Mouse (Mus musculus): ENCODE measurements around the gene Prodh2.

Prodh2 gene

GRCm38 (mm10) chr7:30549880-30550279 lies 56.5 kb downstream of the Prodh2 start:
- no peak for DNase-seq (ENCODE audit: low spot score in 2 of 2)

DNA sequence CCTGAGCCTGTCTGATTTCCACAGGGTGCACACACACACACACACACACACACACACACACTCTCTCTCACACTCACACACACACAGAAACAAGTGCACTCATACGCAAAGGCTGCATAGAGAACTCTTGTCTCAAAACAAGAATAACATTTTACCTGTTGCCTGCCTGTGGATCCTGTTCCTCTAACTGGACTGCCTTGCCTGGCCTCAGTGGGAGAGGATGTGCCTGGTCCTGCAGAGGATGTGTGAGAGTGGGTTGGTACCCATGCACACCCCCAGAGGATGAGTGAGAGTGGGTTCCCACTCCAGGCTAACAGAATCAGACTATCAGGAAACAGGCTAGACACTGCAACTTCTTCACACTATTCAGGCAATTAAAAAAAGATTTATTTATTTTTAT lies 57.2 kb downstream of the Prodh2 start:
- no peak for DNase-seq (ENCODE audit: low spot score in 2 of 2)

- DNase-seq (ENCODE audit: low spot score in 2 of 2): no peak
Observed at GRCm38 (mm10) chr7:30551445-30552101, 58.2 kb downstream of the Prodh2 start.

GRCm38 (mm10) chr7:30552102-30553020 lies 58.9 kb downstream of the Prodh2 start, which contains the start of the genes Hspb6 and Proser3:
Gene Hspb6, plus strand, starts transcription at chr7:30552178.
Gene Proser3, minus strand, starts transcription at chr7:30552299.
- peak; percentile 93 to 95 for DNase-seq (ENCODE audit: low spot score in 2 of 2)

DNA sequence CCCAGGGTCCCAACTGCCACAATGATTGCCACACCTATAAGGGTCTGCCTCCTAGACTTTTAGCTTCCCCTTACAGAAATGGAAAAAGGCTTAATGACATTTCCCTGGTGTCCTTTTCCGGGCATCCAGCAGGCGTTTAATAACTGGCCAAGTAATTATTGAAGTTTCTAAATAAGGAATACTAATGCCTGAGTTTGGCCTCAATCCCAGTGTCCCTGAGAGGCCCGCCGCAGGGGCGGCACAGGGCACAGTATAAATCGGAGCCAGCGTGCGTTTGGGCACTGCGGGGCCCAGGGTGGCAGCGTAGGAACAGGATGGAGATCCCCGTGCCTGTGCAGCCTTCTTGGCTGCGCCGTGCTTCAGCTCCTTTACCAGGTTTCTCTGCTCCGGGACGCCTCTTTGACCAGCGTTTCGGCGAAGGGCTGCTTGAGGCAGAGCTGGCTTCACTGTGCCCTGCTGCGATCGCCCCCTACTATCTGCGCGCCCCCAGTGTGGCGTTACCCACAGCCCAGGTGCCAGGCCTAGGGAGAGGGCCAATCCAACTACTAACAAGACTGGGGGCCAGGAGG lies 59.7 kb downstream of the Prodh2 start:
- DNase-seq (ENCODE audit: low spot score in 2 of 2): no peak

- DNase-seq (ENCODE audit: low spot score in 2 of 2): no peak
Observed at GRCm38 (mm10) chr7:30553810-30554584, 60.6 kb downstream of the Prodh2 start.

GRCm38 (mm10) chr7:30556894-30557536 lies 63.6 kb downstream of the Prodh2 start:
- no peak for DNase-seq (ENCODE audit: low spot score in 2 of 2)

DNA sequence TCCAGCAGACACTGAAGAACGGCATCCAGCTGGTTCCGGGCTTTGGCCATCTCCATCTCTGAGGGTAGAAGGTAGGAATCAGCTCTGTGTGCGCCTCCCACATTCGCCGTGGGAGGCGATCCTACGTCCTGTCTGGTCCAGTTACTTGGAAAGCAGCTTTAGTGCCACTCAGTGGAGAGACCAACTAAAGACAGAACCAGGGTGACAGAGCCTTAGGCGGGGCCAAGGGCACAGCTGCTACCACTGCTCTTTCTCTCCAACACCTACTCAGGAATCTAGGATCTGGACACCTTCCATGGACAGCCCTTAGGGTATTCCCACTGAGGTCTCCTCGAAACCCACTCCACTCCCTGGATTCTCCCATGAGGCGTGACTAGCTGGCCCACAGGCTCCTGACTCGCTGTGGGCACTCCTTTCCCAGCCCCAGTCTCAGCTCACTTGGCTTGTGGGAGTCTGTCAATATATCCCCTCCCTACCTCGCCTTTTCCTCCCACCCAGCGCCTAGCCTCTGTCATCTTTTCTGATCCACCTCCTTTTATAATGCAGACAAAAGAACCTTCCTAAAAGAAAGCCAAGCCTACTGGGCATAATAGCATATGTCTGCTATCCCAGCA lies 64.6 kb downstream of the Prodh2 start:
- DNase-seq (ENCODE audit: low spot score in 2 of 2): no peak

DNA sequence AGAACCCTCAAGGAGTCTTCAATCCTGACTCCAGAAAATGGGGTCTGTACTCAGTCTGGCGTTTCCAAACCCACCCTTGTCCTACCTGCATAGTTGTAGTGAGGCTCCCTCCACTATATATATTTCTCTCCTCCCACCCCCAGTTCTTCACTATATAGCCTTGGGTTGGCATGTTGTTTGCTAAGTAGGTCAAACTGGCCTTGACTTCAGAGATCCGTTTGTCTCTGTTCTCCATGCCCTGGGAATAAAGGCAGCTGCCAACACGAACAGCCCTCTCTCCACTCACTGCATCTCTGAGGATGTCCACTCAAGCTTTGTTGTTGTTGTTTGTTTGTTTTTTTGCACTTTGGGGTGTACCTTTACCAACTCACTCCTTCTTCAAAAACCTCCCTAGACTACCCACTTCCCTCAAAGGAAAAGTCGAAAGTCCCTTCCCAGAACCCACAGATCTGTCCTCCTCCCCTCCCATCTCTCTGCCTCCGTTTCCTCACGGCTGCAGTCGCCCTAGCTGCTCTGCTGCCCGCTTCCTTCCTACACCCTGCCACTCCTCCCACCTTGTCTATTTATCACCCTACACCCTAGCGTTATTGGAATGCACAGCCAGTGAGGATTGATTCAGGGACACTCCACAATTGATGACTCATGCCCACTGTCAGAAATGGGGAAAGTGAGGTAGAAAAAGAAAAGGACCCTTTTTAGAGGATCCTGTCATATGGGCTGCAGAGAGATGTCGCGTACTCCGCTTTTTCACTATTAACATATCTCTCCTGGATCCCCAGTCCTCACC lies 65.4 kb downstream of the Prodh2 start:
- DNase-seq (ENCODE audit: low spot score in 2 of 2): no peak

- DNase-seq (ENCODE audit: low spot score in 2 of 2): peak; percentile 96 to 98
Observed at GRCm38 (mm10) chr7:30559443-30559954, 66.1 kb downstream of the Prodh2 start, which contains the start of gene Lin37. Gene Lin37, minus strand, starts transcription at chr7:30559838.

DNA sequence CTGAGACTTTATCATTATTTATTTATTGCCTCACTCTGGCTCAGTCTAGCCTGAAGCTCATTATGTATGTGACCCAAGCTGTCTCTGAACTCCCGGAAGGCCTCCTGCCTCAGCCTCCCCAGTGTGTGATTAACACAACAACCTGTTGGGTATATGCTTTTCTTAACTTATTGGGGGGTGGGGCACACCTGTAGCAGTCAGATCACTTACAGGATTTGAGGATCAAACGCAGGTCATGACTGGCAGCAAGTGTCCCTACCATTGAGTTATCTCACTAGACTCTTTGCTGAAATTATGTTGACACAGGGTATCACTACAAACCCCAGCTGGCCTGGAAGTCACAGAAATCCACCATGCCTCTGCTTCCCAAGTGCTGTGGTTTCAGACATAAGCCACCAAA lies 66.9 kb downstream of the Prodh2 start:
- no peak for DNase-seq (ENCODE audit: low spot score in 2 of 2)

GRCm38 (mm10) chr7:30562526-30563116 lies 69.2 kb downstream of the Prodh2 start:
- peak in 1 of 2 experiments; percentile 50 for DNase-seq (ENCODE audit: low spot score in 2 of 2)

Measured in frontal cortex, postnatal 14 days (tissue).